Mouse (Mus musculus) kidney, adult 2 months (tissue): ENCODE data around the gene Dlg2. TPM values are rescaled to one million over a fixed set of nuclear protein-coding genes. Genes with fewer than 3 reads are reported as not detected.

Experiments used
- DNase-seq: peaks from one replicate; pipeline ENCODE4 v3.0.0; 2021
- H3K27ac ChIP-seq: fragments of 200-500 bp; 2 replicates; pipeline ENCODE4 v1.5.1; 2012; ENCODE audit warnings: low read depth, low read length, control low read depth, inconsistent platforms; ENCODE audit not compliant: insufficient read depth
- H3K27me3 ChIP-seq: fragments of 200-500 bp; replicated peaks from 2 replicates; pipeline ENCODE4 v1.6.1; 2012; ENCODE audit warnings: mild to moderate bottlenecking, moderate library complexity, low read length, inconsistent platforms; ENCODE audit not compliant: control insufficient read depth, insufficient read depth
- H3K36me3 ChIP-seq: fragments of 200-500 bp; 2 replicates; pipeline ENCODE4 v1.6.1; 2012; ENCODE audit warnings: mild to moderate bottlenecking, moderate library complexity, low read length, inconsistent platforms; ENCODE audit not compliant: control insufficient read depth, insufficient read depth
- H3K4me1 ChIP-seq: fragments of 200-500 bp; 2 replicates; pipeline ENCODE4 v1.6.1; 2011; ENCODE audit warnings: low read length; ENCODE audit not compliant: control insufficient read depth, insufficient read depth
- H3K4me3 ChIP-seq: fragments of 200-500 bp; 2 replicates; pipeline ENCODE4 v1.5.1; 2011; ENCODE audit warnings: mild to moderate bottlenecking, low read depth, low read length, control low read depth; ENCODE audit not compliant: insufficient read depth
- CTCF ChIP-seq: fragments of 200-500 bp; conservative IDR thresholded peaks from 2 replicates; pipeline ENCODE4 v1.5.1; 2011; ENCODE audit warnings: low read depth, mild to moderate bottlenecking, control low read depth, low read length, moderate library complexity, mixed read lengths; ENCODE audit not compliant: insufficient read depth, insufficient read length
- POLR2A ChIP-seq: fragments of 200-500 bp; IDR thresholded peaks from one replicate; pipeline ENCODE4 v1.6.1; 2011; ENCODE audit warnings: low read depth, low read length, control low read depth
- WGBS: fragments of 180-500 bp; shearing (Covaris S2); methylation state at CpG from one replicate; pipeline ENCODE4 v1.1.7; 2018; 5-methylcytosine and 5-hydroxymethylcytosine counted together
- polyA plus RNA-seq: library from polyadenylated mRNA; depleted of rRNA; stranded (reverse); fragments of >200 nt; gene quantifications from 2 replicates; pipeline ENCODE4 v1.2.3, GENCODE M21; 2012

The Dlg2 gene
- polyA plus RNA-seq, 1 experiment: 2.1 TPM

DNA sequence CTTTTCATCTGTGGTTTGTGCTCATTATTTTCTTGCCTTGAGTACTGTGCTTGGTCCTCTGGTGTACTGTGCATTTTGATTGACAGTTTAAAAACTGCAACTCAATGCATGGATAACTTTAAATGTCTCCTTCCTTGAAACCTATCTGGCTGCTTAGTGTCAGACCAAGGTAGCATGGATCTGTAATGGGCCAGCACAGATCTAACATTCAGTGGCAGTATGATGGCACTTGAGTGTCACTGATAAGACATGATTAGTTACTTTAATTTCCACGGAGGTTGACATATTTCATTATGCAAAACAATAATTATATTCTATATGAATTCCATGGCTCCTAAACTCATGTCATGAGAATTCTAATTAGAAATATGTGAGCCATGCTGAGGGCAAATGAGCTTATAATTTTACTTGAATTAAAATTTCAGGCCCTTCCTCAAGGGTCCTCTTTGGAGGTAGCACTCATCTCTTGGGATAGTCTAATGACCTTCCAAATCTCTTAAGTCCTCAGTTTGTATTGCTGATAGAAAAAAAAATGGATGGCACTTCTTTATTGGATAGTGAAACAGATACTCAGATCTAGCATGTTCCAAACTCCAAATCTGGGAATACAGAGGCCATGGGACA, 1005.2 kb downstream of the Dlg2 start:
- TF ChIP-seq POLR2A (no peak), CTCF (no peak)
- no peaks in the 10 kb centered on the region for H3K4me1 ChIP-seq
- H3K4me3 ChIP-seq: no peak overlapping the region
- no peak for DNase-seq
- H3K36me3 ChIP-seq: no peaks in the 10 kb centered on the region
- 57% methylated on average over 1 of the region's 1 CpGs for WGBS
- H3K27ac ChIP-seq: no peak overlapping the region
- no peaks in the 10 kb centered on the region for H3K27me3 ChIP-seq

DNA sequence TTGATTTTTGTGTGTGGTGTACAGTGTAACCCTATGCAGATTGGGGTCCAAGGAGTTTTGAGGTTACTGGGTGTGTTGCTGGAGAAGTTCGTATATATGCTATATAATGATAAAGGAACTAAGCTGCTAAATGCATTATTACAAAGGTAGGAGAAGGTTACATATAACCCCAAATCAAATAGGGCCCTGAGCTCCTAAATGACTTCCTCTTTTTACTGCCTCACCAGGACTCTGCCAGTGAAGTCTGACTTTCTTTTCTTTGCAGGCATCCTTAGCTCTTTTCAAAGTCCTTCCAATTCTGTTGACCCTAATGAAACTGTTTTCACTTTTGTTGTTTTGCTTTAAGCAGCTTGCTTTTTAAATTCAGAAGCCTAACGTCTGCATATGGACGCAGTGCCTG, 1016.8 kb downstream of the Dlg2 start:
- 68% methylated on average over 3 of the region's 3 CpGs for WGBS
- H3K4me1 ChIP-seq: no peaks in the 10 kb centered on the region
- H3K27ac ChIP-seq: no peak overlapping the region
- no peaks in the 10 kb centered on the region; the same call in 1 of the 2 replicates for H3K27me3 ChIP-seq
- H3K36me3 ChIP-seq: no peaks in the 10 kb centered on the region
- H3K4me3 ChIP-seq: no peak overlapping the region
- no peak for DNase-seq
- TF ChIP-seq POLR2A (no peak), CTCF (no peak)

DNA sequence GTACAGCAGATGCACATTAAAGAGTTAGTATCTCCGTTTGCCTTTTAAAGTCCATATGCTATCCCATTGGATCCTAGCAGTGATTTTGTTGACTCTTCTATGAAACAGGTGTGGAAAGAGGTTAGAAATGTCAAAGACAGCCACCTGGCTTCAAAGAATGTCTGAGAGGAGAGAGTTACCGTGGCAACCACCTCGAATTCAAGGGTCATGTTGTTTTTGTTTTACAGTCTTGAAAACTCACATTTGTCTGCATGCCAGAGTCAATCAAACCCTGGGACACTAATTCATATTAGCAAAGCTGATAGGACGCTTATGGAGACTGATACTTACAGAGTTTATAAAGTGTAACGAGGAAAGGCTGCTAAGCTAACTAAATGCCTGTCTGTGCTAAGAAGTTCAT, 1019.1 kb downstream of the Dlg2 start:
- Histone ChIP-seq H3K27ac (no peak overlapping the region), H3K36me3 (no peaks in the 10 kb centered on the region), H3K4me3 (no peak overlapping the region), H3K27me3 (no peaks in the 10 kb centered on the region; the same call in 1 of the 2 replicates), H3K4me1 (no peaks in the 10 kb centered on the region)
- no peak for DNase-seq
- TF ChIP-seq POLR2A: no peak
- 51% methylated on average over 5 of the region's 5 CpGs for WGBS

DNA sequence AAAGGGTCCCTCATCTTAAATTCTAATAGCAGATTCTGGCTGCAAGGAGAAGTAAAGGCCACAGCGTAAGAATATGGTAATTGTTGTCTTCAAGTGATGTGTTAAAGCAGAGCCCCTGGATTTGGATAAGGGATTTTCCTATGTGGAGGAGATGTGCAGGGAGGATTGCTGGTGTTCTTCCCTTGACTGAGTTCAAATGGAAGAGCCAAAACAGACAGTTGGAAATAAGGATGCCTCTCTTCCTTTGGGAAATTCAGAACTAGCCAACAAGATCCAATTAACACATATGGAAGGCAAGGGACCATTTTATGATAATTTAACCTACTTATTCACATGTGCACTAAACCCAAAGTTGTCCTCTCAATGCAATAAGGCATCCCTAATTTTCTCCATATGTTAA, 1034.6 kb downstream of the Dlg2 start:
- H3K27ac ChIP-seq: no peak overlapping the region
- 82% methylated on average over 1 of the region's 1 CpGs for WGBS
- TF ChIP-seq POLR2A (no peak), CTCF (no peak)

DNA sequence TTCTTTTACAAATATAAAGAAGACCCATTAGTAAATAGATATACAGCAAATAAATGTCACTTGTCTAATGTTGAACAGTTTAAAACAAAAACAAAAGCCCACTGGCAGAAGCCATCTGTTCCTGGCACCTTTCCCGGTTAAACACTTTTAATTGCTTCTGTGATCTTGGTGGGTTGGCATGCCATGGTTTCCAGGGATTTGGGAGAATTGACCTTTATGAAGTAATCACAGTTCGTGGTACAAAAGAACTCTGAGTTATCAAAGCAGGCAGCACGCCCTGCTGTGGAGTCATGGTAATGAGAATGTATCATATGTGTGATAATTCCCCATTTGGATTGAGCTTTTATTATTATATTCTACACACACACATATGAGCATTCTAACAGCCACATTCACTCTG, 1038.0 kb downstream of the Dlg2 start:
- no peaks in the 10 kb centered on the region for H3K36me3 ChIP-seq
- no peak for DNase-seq
- no peak for TF ChIP-seq POLR2A
- H3K27me3 ChIP-seq: no peaks in the 10 kb centered on the region
- WGBS: 59% methylated on average over 3 of the region's 3 CpGs
- H3K4me3 ChIP-seq: no peak overlapping the region
- H3K4me1 ChIP-seq: no peaks in the 10 kb centered on the region
- H3K27ac ChIP-seq: no peak overlapping the region

More for the DNA sequence above, 1034.6 kb downstream of the Dlg2 start:
- Histone ChIP-seq H3K36me3 (no peaks in the 10 kb centered on the region), H3K4me3 (no peak overlapping the region), H3K27me3 (no peaks in the 10 kb centered on the region), H3K4me1 (no peaks in the 10 kb centered on the region)
- no peak for DNase-seq

DNA sequence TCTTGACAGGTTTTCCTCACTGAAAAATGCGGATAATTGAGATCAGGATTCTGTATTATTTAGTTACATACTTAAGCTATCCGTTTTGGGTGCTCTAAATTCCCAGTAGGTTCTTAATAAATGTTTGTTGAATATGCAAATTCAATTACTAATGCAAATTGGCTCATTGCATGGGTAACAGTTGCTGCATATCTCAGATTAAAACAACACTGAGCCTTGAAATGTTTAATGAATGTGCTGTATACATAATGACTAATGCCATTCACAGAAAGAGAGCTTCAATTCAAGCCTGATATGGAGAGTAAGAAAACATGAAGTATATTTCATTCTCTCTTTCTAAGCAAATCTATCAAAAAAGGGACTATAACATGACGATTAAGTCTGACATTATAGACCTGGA, 1039.8 kb downstream of the Dlg2 start:
- H3K27ac ChIP-seq: no peak overlapping the region
- TF ChIP-seq CTCF: no peak
- TF ChIP-seq POLR2A: no peak
- no peaks in the 10 kb centered on the region for H3K27me3 ChIP-seq
- no peaks in the 10 kb centered on the region for H3K4me1 ChIP-seq
- 74% methylated on average over 3 of the region's 3 CpGs for WGBS
- H3K4me3 ChIP-seq: no peak overlapping the region
- H3K36me3 ChIP-seq: no peaks in the 10 kb centered on the region
- no peak for DNase-seq

DNA sequence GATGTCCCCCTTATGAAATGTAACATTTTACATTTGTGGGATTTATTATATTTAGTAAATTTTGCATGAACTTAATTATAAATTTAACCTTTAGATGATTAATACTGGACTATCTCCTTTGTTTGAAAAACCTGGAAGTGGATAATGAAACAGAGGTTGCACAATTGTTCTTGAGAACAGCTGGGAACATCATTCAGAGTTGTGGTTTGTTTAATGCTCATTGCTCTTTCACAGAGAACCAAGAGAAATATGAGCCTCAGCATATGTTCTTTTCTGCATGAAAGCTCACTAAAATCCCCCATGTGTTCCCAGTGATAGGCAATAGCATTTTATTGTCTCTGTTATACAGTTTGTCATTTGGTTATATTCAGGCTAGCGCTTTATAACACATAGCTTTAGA, 1049.4 kb downstream of the Dlg2 start:
- TF ChIP-seq CTCF: no peak
- no peak for TF ChIP-seq POLR2A
- Histone ChIP-seq H3K27me3 (no peaks in the 10 kb centered on the region), H3K27ac (no peak overlapping the region), H3K4me1 (no peaks in the 10 kb centered on the region), H3K36me3 (no peaks in the 10 kb centered on the region), H3K4me3 (no peak overlapping the region)
- WGBS: 94% methylated on average over 1 of the region's 1 CpGs
- no peak for DNase-seq
